Mouse (Mus musculus) cerebellum, adult 2 months (tissue): Measurements from ENCODE around the gene Ptges.

Experiments used
- CTCF ChIP-seq: fragments of 200-500 bp; IDR thresholded peaks from 2 replicates; pipeline ENCODE4 v1.5.1; 2011; ENCODE audit warnings: low read depth, mild to moderate bottlenecking, control low read depth, low read length, moderate library complexity, borderline replicate concordance; ENCODE audit not compliant: insufficient read depth
- POLR2A ChIP-seq: fragments of 200-500 bp; IDR thresholded peaks from 2 replicates; pipeline ENCODE4 v1.6.1; 2011; ENCODE audit warnings: low read length, control low read depth, borderline replicate concordance; ENCODE audit not compliant: insufficient read depth

- TF ChIP-seq CTCF (no peak), POLR2A (no peak)
Observed at GRCm38 (mm10) chr2:30962570-30963254, 33.0 kb upstream of the Ptges start.
